Comparison of ENCODE assay signal across 19 mouse cellular contexts in genomic region chr6:120442171-120442749, GRCm38 (mm10). TPM values are rescaled to one million over a fixed set of nuclear protein-coding genes. Genes with fewer than 3 reads are reported as not detected.
DNase-seq lines count a peak whose midpoint lies in the region; ATAC-seq and TF ChIP-seq lines count a peak whose summit lies in the region.
"Had no signal": no experiment of that assay in that cellular context is flagged by ENCODE, and none has a peak within 500 bp of the region (broad histone marks: within the 10 kb centered on the region; RNA-seq: fewer than 3 reads in every experiment).

No protein-coding gene starts in this region.

- H3K4me3 ChIP-seq in gastrocnemius, adult 2 months: no peak overlapping the region
- no peak overlapping the region for H3K4me3 ChIP-seq in kidney, embryonic 15.5 days (replicated peaks)
- no peak overlapping the region for H3K4me3 ChIP-seq in liver, adult 2 months (ENCODE audit: insufficient read depth, low read depth, low read length)
- no peak overlapping the region for H3K4me3 ChIP-seq in liver, postnatal 0 days (ENCODE audit: low read depth, low read length)
- H3K4me3 ChIP-seq in thymus, adult 2 months (ENCODE audit: control insufficient read depth, insufficient read depth, low read length): no peak overlapping the region
- H3K4me3 ChIP-seq: embryonic facial prominence, embryonic 10.5 days; forebrain, embryonic 13.5 days; heart, embryonic 10.5 days; hindbrain, embryonic 15.5 days had no signal

- intact Hi-C loops in gastrocnemius, adult 2 months (cut with DNase I): no loop called here
- intact Hi-C loops in gastrocnemius, postnatal 36 days (cut with DNase I): no loop called here

- H3K4me1 ChIP-seq in kidney, embryonic 15.5 days: 0 out of 2 replicates have a peak, but pooled peaks cover 3% of the 10 kb centered on the region
- H3K4me1 ChIP-seq in liver, adult 2 months (ENCODE audit: control insufficient read depth, insufficient read depth, low read length): peaks cover 16% of the 10 kb centered on the region
- 0 out of 2 replicates have a peak, but pooled peaks cover 3% of the 10 kb centered on the region for H3K4me1 ChIP-seq in liver, postnatal 0 days (ENCODE audit: insufficient read depth)
- H3K4me1 ChIP-seq in thymus, adult 2 months (replicated peaks; ENCODE audit: control insufficient read depth, insufficient read depth, low read length): no peaks in the 10 kb centered on the region
- H3K4me1 ChIP-seq: embryonic facial prominence, embryonic 10.5 days; forebrain, embryonic 13.5 days; heart, embryonic 10.5 days; hindbrain, embryonic 15.5 days had no signal

- no peak for DNase-seq in gastrocnemius, adult 2 months
- no peak for DNase-seq in gastrocnemius, postnatal 36 days
- peak; percentile 39 for DNase-seq in kidney, adult 18-20 months
- peak; percentile 79 for DNase-seq in liver, adult 2 months (ENCODE audit: extremely low read depth, low read depth, low spot score)
- no peak for DNase-seq in liver, postnatal 0 days
- DNase-seq in thymus, adult 2 months: no peak
- DNase-seq: adrenal gland, postnatal 36 days; cerebellum, adult 2 months; forebrain, postnatal 0 days; gastrocnemius, postnatal 25 days; heart, adult 18-20 months; heart, postnatal 36 days had no signal

- no peak for ATAC-seq in kidney, embryonic 15.5 days (replicated peaks; ENCODE audit: low FRiP score)
- ATAC-seq in liver, postnatal 0 days: no peak
- ATAC-seq: forebrain, embryonic 13.5 days; forebrain, postnatal 0 days had no signal

- TF ChIP-seq POLR2A in liver, adult 2 months (IDR thresholded peaks at IDR 0.05; ENCODE audit: extremely low read depth, insufficient read depth, low read length): no peak
- TF ChIP-seq POLR2A in thymus, adult 2 months (IDR thresholded peaks at IDR 0.05; ENCODE audit: control insufficient read depth, extremely low read depth, insufficient read depth, low read length, poor library complexity): no peak

- no peak for TF ChIP-seq EP300 in liver, postnatal 0 days (IDR thresholded peaks at IDR 0.05; ENCODE audit: low read depth)

- TF ChIP-seq CTCF in gastrocnemius, adult 2 months (IDR thresholded peaks at IDR 0.05): no peak
- TF ChIP-seq CTCF in liver, adult 2 months (IDR thresholded peaks at IDR 0.05; ENCODE audit: low read depth, low read length): no peak
- no peak for TF ChIP-seq CTCF in liver, postnatal 0 days (IDR thresholded peaks at IDR 0.05; ENCODE audit: low read depth)
- no peak for TF ChIP-seq CTCF in thymus, adult 2 months (IDR thresholded peaks at IDR 0.05; ENCODE audit: borderline replicate concordance, control insufficient read depth, extremely low read depth, insufficient read depth, low read length, poor library complexity)

- 85% methylated on average over 4 of the region's 4 CpGs for WGBS in kidney, embryonic 15.5 days
- 23% methylated on average over 4 of the region's 4 CpGs for WGBS in liver, adult 2 months
- WGBS in liver, postnatal 0 days (ENCODE audit: insufficient replicate concordance): 85% methylated on average over 4 of the region's 4 CpGs
- WGBS in thymus, adult 2 months: 96% methylated on average over 4 of the region's 4 CpGs

- H3K9ac ChIP-seq in kidney, embryonic 15.5 days: no peak overlapping the region
- H3K9ac ChIP-seq in liver, adult 2 months (ENCODE audit: low read depth, low read length): no peak overlapping the region
- H3K9ac ChIP-seq in liver, postnatal 0 days (replicated peaks): no peak overlapping the region
- H3K9ac ChIP-seq: forebrain, embryonic 13.5 days; forebrain, postnatal 0 days; hindbrain, embryonic 15.5 days had no signal

- H3K9me3 ChIP-seq in kidney, embryonic 15.5 days (replicated peaks): no peaks in the 10 kb centered on the region
- no peaks in the 10 kb centered on the region for H3K9me3 ChIP-seq in liver, postnatal 0 days (ENCODE audit: low read length)
- H3K9me3 ChIP-seq: embryonic facial prominence, embryonic 10.5 days; forebrain, embryonic 13.5 days; heart, embryonic 10.5 days; hindbrain, embryonic 15.5 days had no signal

- H3K27ac ChIP-seq in gastrocnemius, adult 2 months: peak overlapping the region; percentile 81
- H3K27ac ChIP-seq in kidney, embryonic 15.5 days: no peak overlapping the region
- H3K27ac ChIP-seq in liver, adult 2 months (replicated peaks; ENCODE audit: insufficient read depth, low read depth, low read length): peak overlapping the region; percentile 78
- H3K27ac ChIP-seq in liver, postnatal 0 days (ENCODE audit: low read depth): no peak overlapping the region
- H3K27ac ChIP-seq in thymus, adult 2 months (ENCODE audit: control insufficient read depth, insufficient read depth, low read length): no peak overlapping the region
- H3K27ac ChIP-seq: embryonic facial prominence, embryonic 10.5 days; forebrain, embryonic 13.5 days; heart, embryonic 10.5 days; hindbrain, embryonic 15.5 days had no signal

- peaks cover 65% of the 10 kb centered on the region for H3K36me3 ChIP-seq in kidney, embryonic 15.5 days
- peaks cover 26% of the 10 kb centered on the region for H3K36me3 ChIP-seq in liver, adult 2 months (ENCODE audit: control insufficient read depth, insufficient read depth, low read length)
- H3K36me3 ChIP-seq in liver, postnatal 0 days (replicated peaks; ENCODE audit: insufficient read depth, low read length): peaks cover 30% of the 10 kb centered on the region
- H3K36me3 ChIP-seq in thymus, adult 2 months (ENCODE audit: control insufficient read depth, insufficient read depth, low read length): peaks cover 46% of the 10 kb centered on the region

- H3K4me2 ChIP-seq in kidney, embryonic 15.5 days: no peak overlapping the region
- no peak overlapping the region for H3K4me2 ChIP-seq in liver, postnatal 0 days (ENCODE audit: low read depth, low read length)
- H3K4me2 ChIP-seq: forebrain, embryonic 13.5 days; hindbrain, embryonic 15.5 days had no signal

- no peaks in the 10 kb centered on the region for H3K27me3 ChIP-seq in kidney, embryonic 15.5 days
- no peaks in the 10 kb centered on the region for H3K27me3 ChIP-seq in liver, adult 2 months (ENCODE audit: control insufficient read depth, insufficient read depth, low read length)
- H3K27me3 ChIP-seq in liver, postnatal 0 days (ENCODE audit: insufficient read depth, low read length): no peaks in the 10 kb centered on the region
- H3K27me3 ChIP-seq in thymus, adult 2 months (ENCODE audit: control insufficient read depth, insufficient read depth, low read length): no peaks in the 10 kb centered on the region
- H3K27me3 ChIP-seq: forebrain, embryonic 13.5 days; hindbrain, embryonic 15.5 days had no signal

- H3K79me2 ChIP-seq in liver, adult 2 months (ENCODE audit: control insufficient read depth, insufficient read depth, low read length): no peaks in the 10 kb centered on the region; the same call in 1 of the 2 replicates

RNA-seq across cellular contexts. Expression of gene Il17ra, which starts 20.8 kb away (rescaled TPM):
- 1 to 10 TPM in 1 of 2 experiments, under 1 TPM in 1; 0.99 to 2.0 TPM for total RNA-seq in gastrocnemius, adult 2 months (2021)
- 1 to 10 TPM; 1.7 TPM for total RNA-seq in gastrocnemius, postnatal 36 days (2021)
- 4.4 and 5.4 TPM in 2 replicates for polyA plus RNA-seq in kidney, embryonic 15.5 days (2015; fragmentation: Nextera tagmentation; extraction: Ambion mirVana)
- 3.6 and 6.5 TPM in 2 replicates for total RNA-seq in liver, adult 2 months (2014; rRNA removed)
- 13.2 and 20.7 TPM in 2 replicates for polyA plus RNA-seq in liver, adult 2 months (2012; rRNA removed)
- polyA plus RNA-seq in liver, postnatal 0 days (2015; fragmentation: Nextera tagmentation; extraction: Ambion mirVana): 9.4 and 10.6 TPM in 2 replicates
- 198 and 199 TPM in 2 replicates for polyA plus RNA-seq in thymus, adult 2 months (2012; rRNA removed)

RNA-seq across cellular contexts. Expression of gene Tmem121b, which starts 51.3 kb away (rescaled TPM):
- not detected for total RNA-seq in gastrocnemius, adult 2 months (2021)
- not detected for total RNA-seq in gastrocnemius, postnatal 36 days (2021)
- polyA plus RNA-seq in kidney, embryonic 15.5 days (2015; fragmentation: Nextera tagmentation; extraction: Ambion mirVana): 0.06 and 0.13 TPM in 2 replicates
- total RNA-seq in liver, adult 2 months (2014; rRNA removed): under 0.01 TPM in 1 of 2 replicates, not detected in the other
- polyA plus RNA-seq in liver, adult 2 months (2012; rRNA removed): not detected in 2 replicates
- polyA plus RNA-seq in liver, postnatal 0 days (2015; fragmentation: Nextera tagmentation; extraction: Ambion mirVana): not detected in 2 replicates
- polyA plus RNA-seq in thymus, adult 2 months (2012; rRNA removed): 1.2 and 1.4 TPM in 2 replicates
- total RNA-seq: gastrocnemius, adult 18-20 months; gastrocnemius, postnatal 25 days; heart, adult 18-20 months; heart, postnatal 36 days; MEL had no signal

Comparison
In these comparisons a context has a peak if more than half of its experiments do, and no peak if none do; other contexts are left out.
1. DNase-seq: peak in kidney, adult 18-20 months (single experiment) and liver, adult 2 months (single experiment); none in gastrocnemius, adult 2 months (single experiment), gastrocnemius, postnatal 36 days (0 of 2), liver, postnatal 0 days (single experiment) and thymus, adult 2 months (single experiment).
2. H3K27ac ChIP-seq: peak in gastrocnemius, adult 2 months (single experiment) and liver, adult 2 months (single experiment); none in kidney, embryonic 15.5 days (single experiment), liver, postnatal 0 days (single experiment) and thymus, adult 2 months (single experiment).